Mouse (Mus musculus) erythroblast, adult 5-6 weeks (primary cell): ENCODE measurements around the gene Fxyd4. TPM values are rescaled to one million over a fixed set of nuclear protein-coding genes. Genes with fewer than 3 reads are reported as not detected.

Experiments used
- ATAC-seq: replicated peaks from 2 replicates; pipeline ENCODE4 v1.8.0; 2016; ENCODE audit warnings: moderate number of reproducible peaks, mild to moderate bottlenecking, moderate TSS enrichment, inconsistent platforms; ENCODE audit not compliant: poor library complexity, low FRiP score, severe bottlenecking
- total RNA-seq, 2 experiments: library from RNA; stranded (forward) in 1 of 2; stranded (reverse) in 1 of 2; fragments of 150-400 nt in 1 of 2; fragments of 200-764, 138-1000 nt in 1 of 2; gene quantifications; 2 replicates each; pipeline versions ENCODE4 v1.2.3 to v1.2.4; 2015 to 2017; ENCODE audit warnings: low replicate concordance in 2 of 2

Gene Fxyd4
- total RNA-seq (2015; ENCODE audit: low replicate concordance), result not detected in 2 replicates
- total RNA-seq (2017; ENCODE audit: low replicate concordance), result not detected in 2 replicates

- 0 out of 2 replicates have a peak, but pooled peaks have one; percentile 34 for ATAC-seq
These were observed at the start of gene Fxyd4 for GRCm38 (mm10) chr6:117937222-117937932. TSS of gene Fxyd4 (minus strand) at chr6:117937692.

GRCm38 (mm10) chr6:117987173-117987572 lies 49.7 kb upstream of the Fxyd4 start:
- ATAC-seq, result no peak

- no peak for ATAC-seq
These were observed 29.2 kb upstream of the Fxyd4 start for GRCm38 (mm10) chr6:117966729-117967128.

- no peak; the same call in 1 of the 2 replicates for ATAC-seq
These were observed 25.7 kb upstream of the Fxyd4 start for GRCm38 (mm10) chr6:117963201-117963600.

GRCm38 (mm10) chr6:117956851-117957501 lies 19.5 kb upstream of the Fxyd4 start:
- no peak for ATAC-seq

- no peak for ATAC-seq
These were observed 18.7 kb upstream of the Fxyd4 start for GRCm38 (mm10) chr6:117956161-117956560.

GRCm38 (mm10) chr6:117952330-117952729 lies 14.8 kb upstream of the Fxyd4 start:
- peak; percentile 66; the same call in 1 of the 2 replicates for ATAC-seq

- no peak for ATAC-seq
These were observed 6.4 kb upstream of the Fxyd4 start for GRCm38 (mm10) chr6:117943899-117944298.

GRCm38 (mm10) chr6:117942769-117943168 lies 5.3 kb upstream of the Fxyd4 start:
- ATAC-seq, result no peak

- no peak for ATAC-seq
These were observed 1.5 kb upstream of the Fxyd4 start for GRCm38 (mm10) chr6:117938951-117939350.

GRCm38 (mm10) chr6:117935681-117936612 lies 1.5 kb downstream of the Fxyd4 start:
- ATAC-seq, result no peak

GRCm38 (mm10) chr6:117934301-117934700 lies 3.2 kb downstream of the Fxyd4 start:
- no peak for ATAC-seq

GRCm38 (mm10) chr6:117932325-117933051 lies 5.0 kb downstream of the Fxyd4 start:
- peak; percentile 62; the same call in 1 of the 2 replicates for ATAC-seq

- no peak for ATAC-seq
These were observed 7.4 kb downstream of the Fxyd4 start for GRCm38 (mm10) chr6:117929945-117930655.

GRCm38 (mm10) chr6:117928746-117929145 lies 8.7 kb downstream of the Fxyd4 start:
- ATAC-seq, result no peak

GRCm38 (mm10) chr6:117927955-117928354 lies 9.5 kb downstream of the Fxyd4 start:
- no peak for ATAC-seq

- ATAC-seq, result no peak
These were observed 10.5 kb downstream of the Fxyd4 start for GRCm38 (mm10) chr6:117926871-117927491.

GRCm38 (mm10) chr6:117922041-117922440 lies 15.5 kb downstream of the Fxyd4 start:
- ATAC-seq, result no peak
